Mouse (Mus musculus) G1E (cell line): ENCODE measurements at regions not wholly inside any gene's neighbourhood (a gene's known extent, or its start where the extent isn't known, plus 50 kb on each side); places are given as distances from the start of the nearest gene placed in this dataset.
"Not testable (repeated sequence)": the region's sequence is repeated elsewhere in the genome, so short reads cannot be mapped to it uniquely, and the experiment has no call there.

Source experiments
- ATAC-seq: 2 replicates; pipeline ENCODE4 v1.8.0; 2016; ENCODE audit warnings: mild to moderate bottlenecking; ENCODE audit not compliant: insufficient number of reproducible peaks, poor library complexity, low FRiP score, severe bottlenecking; ENCODE audit errors: extremely low read depth
- DNase-seq: peaks from one replicate; pipeline ENCODE4 v3.0.0; 2012; ENCODE audit warnings: low spot score
- H3K27me3 ChIP-seq: 2 replicates; pipeline ENCODE4 v1.6.1; 2012; ENCODE audit warnings: mild to moderate bottlenecking, low read length, inconsistent platforms; ENCODE audit not compliant: insufficient read depth
- H3K36me3 ChIP-seq: replicated peaks from 2 replicates; pipeline ENCODE3; 2012; ENCODE audit warnings: mild to moderate bottlenecking, inconsistent platforms
- H3K4me1 ChIP-seq: 2 replicates; pipeline ENCODE4 v1.6.1; 2012; ENCODE audit warnings: low read depth, low read length, inconsistent platforms, mixed read lengths; ENCODE audit not compliant: insufficient read depth
- H3K4me3 ChIP-seq: 2 replicates; pipeline ENCODE4 v1.5.1; 2012; ENCODE audit warnings: low read depth, mild to moderate bottlenecking, inconsistent platforms, low read length, moderate library complexity, mixed read lengths
- H3K9me3 ChIP-seq: replicated peaks from 2 replicates; pipeline ENCODE4 v1.6.1; 2012; ENCODE audit warnings: inconsistent platforms
- CTCF ChIP-seq: IDR thresholded peaks from 2 replicates; pipeline ENCODE4 v1.5.1; 2012; ENCODE audit warnings: low read depth, low read length, inconsistent platforms, mixed read lengths
- GATA1 ChIP-seq: IDR thresholded peaks from 2 replicates; pipeline ENCODE4 v1.6.1; 2012; ENCODE audit warnings: borderline replicate concordance, low read length, inconsistent platforms, mixed read lengths
- GATA2 ChIP-seq: IDR thresholded peaks from 2 replicates; pipeline ENCODE4 v1.6.1; 2012; ENCODE audit warnings: low read depth, low read length, inconsistent platforms, borderline replicate concordance
- POLR2AphosphoS5 ChIP-seq: IDR thresholded peaks from 2 replicates; pipeline ENCODE4 v1.6.1; 2012; ENCODE audit warnings: low read depth, low read length, inconsistent platforms; ENCODE audit not compliant: insufficient replicate concordance
- TAL1 ChIP-seq: conservative IDR thresholded peaks from 2 replicates; pipeline ENCODE4 v1.6.1; 2012; ENCODE audit warnings: low read depth, low read length, inconsistent platforms, mixed read lengths

GRCm38 (mm10) chr14:76948481-76948880 lies 88.1 kb upstream of the Ccdc122 start:
- TF ChIP-seq GATA2 = no peak
- TF ChIP-seq TAL1 = no peak
- no peak for TF ChIP-seq CTCF
- no peak for TF ChIP-seq POLR2AphosphoS5
- no peak for TF ChIP-seq GATA1
- DNase-seq (no peak), ATAC-seq (no peak)
- H3K9me3 ChIP-seq = peaks cover 5% of the 10 kb centered on the region; the same call in 1 of the 2 replicates
- H3K4me3 ChIP-seq = no peak overlapping the region
- H3K4me1 ChIP-seq = no peaks in the 10 kb centered on the region
- H3K27me3 ChIP-seq = no peaks in the 10 kb centered on the region
- H3K36me3 ChIP-seq = no peaks in the 10 kb centered on the region

GRCm38 (mm10) chr14:76947148-76947547 lies 89.4 kb upstream of the Ccdc122 start:
- no peaks in the 10 kb centered on the region for H3K4me1 ChIP-seq
- no peaks in the 10 kb centered on the region for H3K27me3 ChIP-seq
- DNase-seq = no peak
- ATAC-seq = no peak
- H3K36me3 ChIP-seq = no peaks in the 10 kb centered on the region
- H3K9me3 ChIP-seq = peaks cover 5% of the 10 kb centered on the region; the same call in 1 of the 2 replicates
- TF ChIP-seq POLR2AphosphoS5 = no peak
- no peak for TF ChIP-seq GATA1
- H3K4me3 ChIP-seq = no peak overlapping the region

- TF ChIP-seq POLR2AphosphoS5 (no peak), TAL1 (no peak), CTCF (no peak), GATA2 (no peak), GATA1 (no peak)
- H3K9me3 ChIP-seq = peaks cover 5% of the 10 kb centered on the region; the same call in 1 of the 2 replicates
- no peaks in the 10 kb centered on the region for H3K4me1 ChIP-seq
- no peak for ATAC-seq
- H3K36me3 ChIP-seq = no peaks in the 10 kb centered on the region
- H3K27me3 ChIP-seq = no peaks in the 10 kb centered on the region
- H3K4me3 ChIP-seq = no peak overlapping the region
- DNase-seq = no peak
These were observed 90.9 kb upstream of the Ccdc122 start for GRCm38 (mm10) chr14:76945626-76946025.

- no peak for DNase-seq
- Histone ChIP-seq H3K9me3 (no peaks in the 10 kb centered on the region; the same call in none of the 2 replicates), H3K36me3 (no peaks in the 10 kb centered on the region), H3K4me1 (no peaks in the 10 kb centered on the region), H3K4me3 (no peak overlapping the region), H3K27me3 (no peaks in the 10 kb centered on the region)
- TF ChIP-seq CTCF = no peak
- TF ChIP-seq POLR2AphosphoS5 = no peak
- TF ChIP-seq TAL1 = no peak
- TF ChIP-seq GATA2 = no peak
- TF ChIP-seq GATA1 = no peak
- ATAC-seq = no peak
These were observed 94.9 kb upstream of the Ccdc122 start for GRCm38 (mm10) chr14:76941474-76942212.

GRCm38 (mm10) chr14:76940507-76940906 lies 96.1 kb upstream of the Ccdc122 start:
- Histone ChIP-seq H3K27me3 (no peaks in the 10 kb centered on the region), H3K4me3 (no peak overlapping the region), H3K4me1 (no peaks in the 10 kb centered on the region), H3K9me3 (no peaks in the 10 kb centered on the region; the same call in none of the 2 replicates), H3K36me3 (no peaks in the 10 kb centered on the region)
- no peak for ATAC-seq
- TF ChIP-seq GATA2 (no peak), TAL1 (no peak), POLR2AphosphoS5 (no peak), GATA1 (no peak), CTCF (no peak)
- DNase-seq = no peak

GRCm38 (mm10) chr14:76936671-76937070 lies 99.9 kb upstream of the Ccdc122 start:
- H3K27me3 ChIP-seq = no peaks in the 10 kb centered on the region
- DNase-seq (no peak), ATAC-seq (no peak)
- no peaks in the 10 kb centered on the region; the same call in 1 of the 2 replicates for H3K9me3 ChIP-seq
- no peaks in the 10 kb centered on the region for H3K4me1 ChIP-seq
- no peak overlapping the region for H3K4me3 ChIP-seq
- TF ChIP-seq CTCF (no peak), TAL1 (no peak), GATA1 (no peak), POLR2AphosphoS5 (no peak)
- no peaks in the 10 kb centered on the region for H3K36me3 ChIP-seq

- not testable (repeated sequence) for ATAC-seq, H3K4me3 ChIP-seq, H3K27me3 ChIP-seq, H3K36me3 ChIP-seq, DNase-seq, H3K4me1 ChIP-seq, H3K9me3 ChIP-seq
These were observed 100.5 kb upstream of the Ccdc122 start for GRCm38 (mm10) chr14:76936051-76936450.
